Mouse (Mus musculus): ENCODE data around the gene Zfp786. TPM values are rescaled to one million over a fixed set of nuclear protein-coding genes. Genes with fewer than 3 reads are reported as not detected.
A peak's percentile ranks its signal among the peaks of the same experiment; 100 is the strongest.

The Zfp786 gene
- polyA plus RNA-seq, 1 experiment from 2014 or later: 1.1 TPM

- H3K9me3 ChIP-seq (replicated peaks): no peaks in the 10 kb centered on the region
- no peak overlapping the region for H3K9ac ChIP-seq
- H3K4me3 ChIP-seq: no peak overlapping the region
- H3K4me1 ChIP-seq (replicated peaks): peaks cover 6% of the 10 kb centered on the region
- H3K36me3 ChIP-seq: no peaks in the 10 kb centered on the region
- no peak for ATAC-seq (replicated peaks; ENCODE audit: insufficient number of reproducible peaks, insufficient read depth, low FRiP score, low read depth)
- whole genome bisulfite sequencing: 84% methylated on average over 1 of the region's 1 CpGs
- no peak overlapping the region for H3K27ac ChIP-seq
- no peak overlapping the region for H3K4me2 ChIP-seq
- H3K27me3 ChIP-seq: no peaks in the 10 kb centered on the region
These were observed 11.7 kb upstream of the Zfp786 start for GRCm38 (mm10) chr6:47842337-47842736.

- 85% methylated on average over 2 of the region's 2 CpGs for WGBS
- H3K4me2 ChIP-seq: no peak overlapping the region
- H3K4me1 ChIP-seq (replicated peaks): peaks cover 10% of the 10 kb centered on the region
- H3K9ac ChIP-seq: no peak overlapping the region
- H3K36me3 ChIP-seq: no peaks in the 10 kb centered on the region
- no peak overlapping the region for H3K27ac ChIP-seq
- H3K27me3 ChIP-seq: no peaks in the 10 kb centered on the region
- ATAC-seq (replicated peaks; ENCODE audit: insufficient number of reproducible peaks, insufficient read depth, low FRiP score, low read depth): no peak
- H3K4me3 ChIP-seq: no peak overlapping the region
- H3K9me3 ChIP-seq (replicated peaks): no peaks in the 10 kb centered on the region
These were observed 11.2 kb upstream of the Zfp786 start for GRCm38 (mm10) chr6:47841831-47842230.

GRCm38 (mm10) chr6:47841077-47841476 lies 10.4 kb upstream of the Zfp786 start:
- 100% methylated on average over 1 of the region's 1 CpGs for WGBS

GRCm38 (mm10) chr6:47837630-47838029 lies 7.0 kb upstream of the Zfp786 start:
- 24% methylated on average over 2 of the region's 2 CpGs for WGBS
- H3K9me3 ChIP-seq (replicated peaks): no peaks in the 10 kb centered on the region
- ATAC-seq (replicated peaks; ENCODE audit: insufficient number of reproducible peaks, insufficient read depth, low FRiP score, low read depth): no peak
- no peaks in the 10 kb centered on the region for H3K27me3 ChIP-seq
- no peak overlapping the region; the same call in 1 of the 2 replicates for H3K9ac ChIP-seq
- no peak overlapping the region for H3K4me3 ChIP-seq
- no peak overlapping the region for H3K27ac ChIP-seq
- H3K4me2 ChIP-seq: no peak overlapping the region
- peaks cover 14% of the 10 kb centered on the region for H3K4me1 ChIP-seq (replicated peaks)
- no peaks in the 10 kb centered on the region for H3K36me3 ChIP-seq

More at GRCm38 (mm10) chr6:47841077-47841476, 10.4 kb upstream of the Zfp786 start:
- H3K36me3 ChIP-seq: no peaks in the 10 kb centered on the region
- H3K4me1 ChIP-seq (replicated peaks): peaks cover 14% of the 10 kb centered on the region
- H3K9ac ChIP-seq: no peak overlapping the region
- no peaks in the 10 kb centered on the region for H3K27me3 ChIP-seq
- H3K4me2 ChIP-seq: no peak overlapping the region
- H3K4me3 ChIP-seq: no peak overlapping the region
- H3K27ac ChIP-seq: no peak overlapping the region
- ATAC-seq (replicated peaks; ENCODE audit: insufficient number of reproducible peaks, insufficient read depth, low FRiP score, low read depth): no peak
- no peaks in the 10 kb centered on the region for H3K9me3 ChIP-seq (replicated peaks)

- no peaks in the 10 kb centered on the region for H3K9me3 ChIP-seq (replicated peaks)
- peak; percentile 74 for ATAC-seq (replicated peaks; ENCODE audit: insufficient number of reproducible peaks, insufficient read depth, low FRiP score, low read depth)
- H3K4me1 ChIP-seq (replicated peaks): peaks cover 14% of the 10 kb centered on the region
- no peaks in the 10 kb centered on the region for H3K36me3 ChIP-seq
- H3K27ac ChIP-seq: peak overlapping the region; percentile 96
- peak overlapping the region; percentile 95 for H3K9ac ChIP-seq
- H3K4me2 ChIP-seq: peak overlapping the region; percentile 78
- no peaks in the 10 kb centered on the region for H3K27me3 ChIP-seq
- under 1% methylated on average over 48 of the region's 49 CpGs for WGBS
- peak overlapping the region; percentile 85 for H3K4me3 ChIP-seq
These were observed 5.4 kb upstream of the Zfp786 start for GRCm38 (mm10) chr6:47835984-47836521.

- Histone ChIP-seq H3K27me3 (no peaks in the 10 kb centered on the region), H3K9ac (peak within 1 kb of the TSS; percentile 95), H3K9me3 (replicated peaks) (no peaks in the 10 kb centered on the region), H3K36me3 (no peaks in the 10 kb centered on the region), H3K4me2 (peak within 1 kb of the TSS; percentile 78), H3K4me1 (replicated peaks) (peaks cover 18% of the 10 kb centered on the region), H3K4me3 (peak within 1 kb of the TSS; percentile 85), H3K27ac (peak within 1 kb of the TSS; percentile 96)
- peak; percentile 95 for ATAC-seq (replicated peaks; ENCODE audit: insufficient number of reproducible peaks, insufficient read depth, low FRiP score, low read depth)
- WGBS: under 1% methylated on average over 52 of the region's 52 CpGs
These were observed 4.9 kb upstream of the Zfp786 start, which contains the start of gene Zfp398 for GRCm38 (mm10) chr6:47835482-47835983. Gene Zfp398 (plus strand): TSS chr6:47835661.

GRCm38 (mm10) chr6:47832220-47832619 lies 1.6 kb upstream of the Zfp786 start:
- Histone ChIP-seq H3K4me3 (no peak overlapping the region), H3K36me3 (no peaks in the 10 kb centered on the region), H3K27me3 (no peaks in the 10 kb centered on the region), H3K9me3 (replicated peaks) (no peaks in the 10 kb centered on the region), H3K9ac (no peak overlapping the region), H3K4me2 (no peak overlapping the region), H3K4me1 (replicated peaks) (peaks cover 15% of the 10 kb centered on the region), H3K27ac (no peak overlapping the region)
- ATAC-seq (replicated peaks; ENCODE audit: insufficient number of reproducible peaks, insufficient read depth, low FRiP score, low read depth): no peak
- WGBS: 73% methylated on average over 1 of the region's 1 CpGs

GRCm38 (mm10) chr6:47828950-47829349 lies 1.7 kb downstream of the Zfp786 start:
- Histone ChIP-seq H3K9me3 (replicated peaks) (no peaks in the 10 kb centered on the region), H3K27ac (no peak overlapping the region), H3K4me3 (no peak overlapping the region), H3K9ac (no peak overlapping the region), H3K4me2 (no peak overlapping the region), H3K27me3 (no peaks in the 10 kb centered on the region), H3K4me1 (replicated peaks) (peaks cover 8% of the 10 kb centered on the region), H3K36me3 (no peaks in the 10 kb centered on the region)
- no peak for ATAC-seq (replicated peaks; ENCODE audit: insufficient number of reproducible peaks, insufficient read depth, low FRiP score, low read depth)
- 19% methylated on average over 1 of the region's 1 CpGs for WGBS

- H3K27me3 ChIP-seq: no peaks in the 10 kb centered on the region
These were observed 3.2 kb downstream of the Zfp786 start for GRCm38 (mm10) chr6:47827462-47827861.

GRCm38 (mm10) chr6:47824241-47824640 lies 6.4 kb downstream of the Zfp786 start:
- Histone ChIP-seq H3K27me3 (no peaks in the 10 kb centered on the region), H3K4me2 (no peak overlapping the region), H3K9me3 (replicated peaks) (no peaks in the 10 kb centered on the region), H3K36me3 (no peaks in the 10 kb centered on the region; the same call in 1 of the 2 replicates), H3K27ac (no peak overlapping the region), H3K4me3 (no peak overlapping the region), H3K9ac (no peak overlapping the region), H3K4me1 (replicated peaks) (no peaks in the 10 kb centered on the region)
- ATAC-seq (replicated peaks; ENCODE audit: insufficient number of reproducible peaks, insufficient read depth, low FRiP score, low read depth): no peak
- 60% methylated on average over 2 of the region's 2 CpGs for WGBS

More at GRCm38 (mm10) chr6:47827462-47827861, 3.2 kb downstream of the Zfp786 start:
- 91% methylated on average over 4 of the region's 4 CpGs for WGBS
- no peaks in the 10 kb centered on the region for H3K9me3 ChIP-seq (replicated peaks)
- no peaks in the 10 kb centered on the region for H3K36me3 ChIP-seq
- peaks cover 8% of the 10 kb centered on the region for H3K4me1 ChIP-seq (replicated peaks)
- no peak overlapping the region for H3K4me2 ChIP-seq
- H3K9ac ChIP-seq: no peak overlapping the region
- no peak for ATAC-seq (replicated peaks; ENCODE audit: insufficient number of reproducible peaks, insufficient read depth, low FRiP score, low read depth)
- no peak overlapping the region for H3K27ac ChIP-seq
- no peak overlapping the region for H3K4me3 ChIP-seq

- H3K27ac ChIP-seq: no peak overlapping the region
- WGBS: 86% methylated on average over 6 of the region's 6 CpGs
- no peak overlapping the region for H3K4me3 ChIP-seq
- no peak overlapping the region for H3K9ac ChIP-seq
- H3K4me1 ChIP-seq (replicated peaks): no peaks in the 10 kb centered on the region
- no peak overlapping the region for H3K4me2 ChIP-seq
- ATAC-seq (replicated peaks; ENCODE audit: insufficient number of reproducible peaks, insufficient read depth, low FRiP score, low read depth): no peak
- H3K9me3 ChIP-seq (replicated peaks): no peaks in the 10 kb centered on the region
- no peaks in the 10 kb centered on the region for H3K27me3 ChIP-seq
- H3K36me3 ChIP-seq: no peaks in the 10 kb centered on the region; the same call in 1 of the 2 replicates
These were observed 8.9 kb downstream of the Zfp786 start for GRCm38 (mm10) chr6:47821776-47822175.

GRCm38 (mm10) chr6:47821236-47821635 lies 9.4 kb downstream of the Zfp786 start:
- no peak for ATAC-seq (replicated peaks; ENCODE audit: insufficient number of reproducible peaks, insufficient read depth, low FRiP score, low read depth)
- no peaks in the 10 kb centered on the region for H3K4me1 ChIP-seq (replicated peaks)
- H3K9ac ChIP-seq: no peak overlapping the region
- no peak overlapping the region for H3K4me2 ChIP-seq
- H3K4me3 ChIP-seq: no peak overlapping the region
- 85% methylated on average over 5 of the region's 5 CpGs for WGBS
- H3K27me3 ChIP-seq: no peaks in the 10 kb centered on the region
- no peak overlapping the region for H3K27ac ChIP-seq
- H3K36me3 ChIP-seq: no peaks in the 10 kb centered on the region; the same call in 1 of the 2 replicates
- no peaks in the 10 kb centered on the region for H3K9me3 ChIP-seq (replicated peaks)
